Mouse (Mus musculus): Measurements from ENCODE around the gene Dand5. TPM values are rescaled to one million over a fixed set of nuclear protein-coding genes. Genes with fewer than 3 reads are reported as not detected.
"Not testable (repeated sequence)": the region's sequence is repeated elsewhere in the genome, so short reads cannot be mapped to it uniquely, and the experiment has no call there.

Gene Dand5
- polyA plus RNA-seq, 1 experiment from 2014 or later = 6.2 TPM

DNA sequence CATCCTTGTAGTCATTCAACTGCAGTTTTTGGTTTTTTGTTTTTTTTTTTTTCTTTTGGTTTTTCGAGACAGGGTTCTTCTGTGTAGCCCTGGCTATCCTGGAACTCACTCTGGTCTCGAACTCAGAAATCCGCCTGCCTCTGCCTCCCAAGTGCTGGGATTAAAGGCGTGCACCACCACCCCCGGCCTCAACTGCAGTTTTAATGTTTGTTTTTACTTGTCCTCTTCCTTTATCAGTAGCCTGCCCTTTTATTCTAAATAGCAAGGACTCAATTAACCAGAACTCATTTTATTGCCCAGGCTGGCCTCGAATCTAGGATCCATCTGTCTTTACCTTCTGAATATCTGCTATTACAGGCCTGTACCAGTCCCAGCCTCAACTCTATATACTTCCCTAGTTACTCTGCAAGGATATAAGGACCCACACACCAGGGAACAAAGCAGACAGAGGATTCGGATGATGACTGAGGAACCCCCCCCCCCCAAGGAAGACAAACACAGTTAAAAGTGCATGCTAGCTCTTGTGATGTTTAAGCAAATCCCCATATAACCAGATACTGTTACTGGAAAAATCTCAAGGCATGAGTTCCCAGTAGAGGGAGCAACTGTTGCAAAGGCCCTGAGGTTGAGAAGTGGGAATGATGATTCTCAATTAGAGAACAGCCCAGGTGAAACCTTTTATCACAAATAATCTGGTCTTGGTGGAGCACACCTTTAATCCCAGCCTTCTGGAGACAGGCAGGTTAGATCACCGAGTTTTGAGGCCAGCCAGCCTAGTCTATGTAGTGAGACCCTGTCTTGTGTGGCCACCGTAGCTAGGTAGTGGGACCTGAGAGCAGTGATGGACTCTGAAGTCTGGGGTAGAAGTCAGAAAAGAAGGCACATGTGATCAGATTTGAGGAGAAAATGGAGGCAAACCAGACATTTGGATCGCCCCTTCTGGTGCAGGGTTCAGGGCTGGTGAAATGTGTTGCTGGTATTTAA lies 10.4 kb upstream of the Dand5 start:
- Histone ChIP-seq H3K4me1 (replicated peaks) (peaks cover 28% of the 10 kb centered on the region), H3K9me3 (replicated peaks) (no peaks in the 10 kb centered on the region), H3K9ac (peak overlapping the region; percentile 95), H3K27ac (ENCODE audit: poor library complexity, severe bottlenecking) (peak overlapping the region; percentile 88; the same call in 1 of the 2 replicates), H3K4me2 (peak overlapping the region; percentile 63), H3K4me3 (peak overlapping the region; percentile 74), H3K27me3 (replicated peaks) (no peaks in the 10 kb centered on the region), H3K36me3 (peaks cover 47% of the 10 kb centered on the region)
- 54% methylated on average over 10 of the region's 10 CpGs for WGBS
- no peak for ATAC-seq (ENCODE audit: insufficient number of reproducible peaks, low FRiP score)

DNA sequence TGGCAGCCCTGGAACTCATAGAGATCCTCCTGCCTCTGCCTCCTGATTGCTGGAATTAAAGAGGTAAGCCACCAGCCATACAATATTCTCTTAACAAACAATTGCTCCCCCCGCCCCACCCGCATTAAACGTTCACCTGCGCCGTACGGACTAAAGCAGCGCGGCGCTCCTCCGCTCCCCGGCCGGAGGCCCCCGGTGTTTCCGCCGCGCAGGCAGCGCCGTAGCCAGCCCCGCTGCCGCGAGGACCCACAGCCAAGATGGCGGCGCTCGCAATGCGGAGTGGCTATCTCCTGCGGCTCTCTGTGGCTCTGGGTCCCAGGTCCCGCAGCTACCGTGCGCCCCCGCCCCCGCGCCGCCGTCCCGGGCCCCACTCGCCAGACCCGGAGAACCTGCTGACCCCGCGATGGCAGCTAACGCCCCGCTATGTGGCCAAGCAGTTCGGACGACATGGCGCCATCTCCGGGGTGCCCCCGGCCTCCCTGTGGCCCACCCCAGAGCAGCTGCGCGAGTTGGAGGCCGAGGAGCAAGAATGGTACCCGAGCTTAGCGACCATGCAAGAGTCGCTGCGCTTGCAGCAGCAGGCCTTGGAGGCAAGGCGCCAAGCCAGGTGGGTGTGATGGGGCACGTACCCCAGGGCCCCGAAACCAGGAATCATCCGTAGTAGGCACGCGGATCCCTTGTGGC lies 9.6 kb upstream of the Dand5 start:
- under 1% methylated on average over 59 of the region's 59 CpGs for WGBS

DNA sequence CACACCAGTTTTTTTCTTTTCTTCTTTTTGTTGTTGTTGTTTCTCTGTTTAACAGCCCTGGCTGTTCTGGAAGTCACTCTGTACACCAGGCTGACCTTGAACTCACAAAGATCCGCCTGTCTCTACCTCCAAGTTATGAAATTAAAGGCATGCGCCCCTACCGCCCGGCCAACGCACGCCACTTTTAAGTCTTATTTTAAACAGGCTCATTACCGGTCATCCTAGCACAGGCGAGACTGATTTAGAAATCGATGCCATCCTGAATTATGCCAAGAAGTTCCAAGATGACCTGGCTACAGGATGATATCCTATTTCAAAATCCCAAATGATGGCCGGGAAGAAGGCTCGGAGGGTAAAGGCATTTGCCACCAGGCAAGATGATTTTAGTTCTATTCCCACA lies 8.9 kb upstream of the Dand5 start, which contains the start of gene Gadd45gip1:
Gene Gadd45gip1 (plus strand): TSS at position 33 of the 400 bp plus-strand sequence.
- no peaks in the 10 kb centered on the region for H3K9me3 ChIP-seq (replicated peaks)
- 0 out of 2 replicates have a peak, but pooled peaks have one; percentile 10 for ATAC-seq (ENCODE audit: insufficient number of reproducible peaks, low FRiP score)
- H3K27ac ChIP-seq (ENCODE audit: poor library complexity, severe bottlenecking) = peak within 1 kb of the TSS; percentile 88
- peak within 1 kb of the TSS; percentile 95 for H3K9ac ChIP-seq
- H3K4me3 ChIP-seq = peak within 1 kb of the TSS; percentile 74
- H3K4me1 ChIP-seq (replicated peaks) = peaks cover 22% of the 10 kb centered on the region
- no peaks in the 10 kb centered on the region for H3K27me3 ChIP-seq (replicated peaks)
- peaks cover 31% of the 10 kb centered on the region for H3K36me3 ChIP-seq
- H3K4me2 ChIP-seq = peak within 1 kb of the TSS; percentile 63
- 55% methylated on average over 11 of the region's 11 CpGs for WGBS

More for the DNA sequence above, 9.6 kb upstream of the Dand5 start:
- H3K9ac ChIP-seq = peak overlapping the region; percentile 95
- H3K4me2 ChIP-seq = peak overlapping the region; percentile 63
- peaks cover 38% of the 10 kb centered on the region for H3K36me3 ChIP-seq
- peak overlapping the region; percentile 74 for H3K4me3 ChIP-seq
- H3K4me1 ChIP-seq (replicated peaks) = peaks cover 25% of the 10 kb centered on the region
- ATAC-seq (ENCODE audit: insufficient number of reproducible peaks, low FRiP score) = peak; percentile 84
- H3K27ac ChIP-seq (ENCODE audit: poor library complexity, severe bottlenecking) = peak overlapping the region; percentile 88
- no peaks in the 10 kb centered on the region for H3K9me3 ChIP-seq (replicated peaks)
- H3K27me3 ChIP-seq (replicated peaks) = no peaks in the 10 kb centered on the region

DNA sequence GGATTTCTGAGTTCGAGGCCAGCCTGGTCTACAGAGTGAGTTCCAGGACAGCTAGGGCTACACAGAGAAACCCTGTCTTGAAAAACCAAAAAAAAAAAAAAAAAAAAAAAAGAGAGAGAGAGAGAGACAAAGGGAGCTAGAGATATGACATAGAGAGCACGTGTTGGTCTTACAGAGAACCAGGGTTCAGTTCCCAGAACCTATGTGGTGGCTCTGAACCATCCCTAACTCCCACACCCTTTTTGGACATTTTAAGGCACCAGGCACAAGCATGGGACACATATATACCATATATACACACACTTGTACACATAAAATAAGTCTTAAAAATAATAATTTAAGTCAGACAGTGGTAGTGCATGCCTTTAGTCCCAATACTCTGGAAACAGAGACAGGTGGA lies 3.9 kb upstream of the Dand5 start:
- 68% methylated on average over 2 of the region's 2 CpGs for WGBS

DNA sequence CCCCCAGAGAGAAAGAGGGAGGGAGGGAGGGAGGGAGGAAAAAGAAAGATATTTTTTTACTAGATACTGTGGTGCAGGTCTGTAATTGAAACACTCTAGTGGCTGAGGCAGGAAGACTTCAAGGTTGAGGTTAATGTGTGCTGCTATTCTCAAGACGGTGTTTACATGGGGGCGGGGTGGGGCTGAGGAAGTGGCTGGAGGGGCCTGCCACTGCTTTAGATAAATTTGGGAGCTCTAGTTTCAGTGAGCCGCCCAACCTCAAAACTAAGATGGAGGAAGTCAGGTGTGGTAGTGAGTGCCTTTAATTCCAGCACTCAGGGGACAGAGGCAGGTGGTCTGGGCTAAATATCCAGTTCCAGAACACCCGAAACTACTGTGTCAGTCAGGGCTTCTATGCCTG lies 3.0 kb upstream of the Dand5 start:
- no peak overlapping the region for H3K4me2 ChIP-seq
- H3K4me1 ChIP-seq (replicated peaks) = peaks cover 25% of the 10 kb centered on the region
- no peak overlapping the region for H3K27ac ChIP-seq (ENCODE audit: poor library complexity, severe bottlenecking)
- peaks cover 3% of the 10 kb centered on the region; the same call in 1 of the 2 replicates for H3K36me3 ChIP-seq
- no peak overlapping the region for H3K4me3 ChIP-seq
- H3K9ac ChIP-seq = no peak overlapping the region
- H3K9me3 ChIP-seq (replicated peaks) = no peaks in the 10 kb centered on the region
- ATAC-seq (ENCODE audit: insufficient number of reproducible peaks, low FRiP score) = no peak
- no peaks in the 10 kb centered on the region for H3K27me3 ChIP-seq (replicated peaks)
- WGBS = 50% methylated on average over 4 of the region's 4 CpGs

More for the DNA sequence above, 3.9 kb upstream of the Dand5 start:
- not testable (repeated sequence) for H3K9me3 ChIP-seq (replicated peaks); H3K36me3 ChIP-seq; H3K9ac ChIP-seq; H3K4me3 ChIP-seq; H3K4me2 ChIP-seq; H3K27me3 ChIP-seq (replicated peaks); H3K27ac ChIP-seq (ENCODE audit: poor library complexity, severe bottlenecking); ATAC-seq (ENCODE audit: insufficient number of reproducible peaks, low FRiP score)
- peaks cover 19% of the 10 kb centered on the region for H3K4me1 ChIP-seq (replicated peaks)

DNA sequence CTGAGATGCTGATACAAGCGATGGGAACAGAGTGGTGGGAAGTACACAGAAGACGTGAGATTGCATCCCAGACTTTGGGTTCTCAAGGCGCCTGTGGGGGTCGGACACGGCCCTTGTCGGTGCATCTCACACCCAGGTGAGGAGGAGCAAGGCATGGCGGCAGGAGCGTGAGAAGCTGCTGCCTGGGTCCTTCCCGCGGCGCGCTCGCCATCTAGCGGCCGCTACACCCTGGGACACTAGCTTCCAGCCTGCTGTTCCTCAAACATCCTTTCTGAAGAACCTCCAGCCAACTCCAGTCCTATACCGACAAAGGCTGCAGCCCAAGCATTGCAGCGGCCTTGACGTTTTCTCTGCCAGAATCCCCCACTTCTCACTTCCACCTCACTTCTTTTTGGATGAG lies 1.0 kb upstream of the Dand5 start:
- H3K27ac ChIP-seq (ENCODE audit: poor library complexity, severe bottlenecking) = no peak overlapping the region
- H3K36me3 ChIP-seq = no peaks in the 10 kb centered on the region
- peak; percentile 78 for ATAC-seq (ENCODE audit: insufficient number of reproducible peaks, low FRiP score)
- WGBS = 1% methylated on average over 18 of the region's 18 CpGs
- H3K27me3 ChIP-seq (replicated peaks) = no peaks in the 10 kb centered on the region
- peak overlapping the region; percentile 16; the same call in 1 of the 2 replicates for H3K4me3 ChIP-seq
- peaks cover 25% of the 10 kb centered on the region for H3K4me1 ChIP-seq (replicated peaks)
- H3K4me2 ChIP-seq = peak overlapping the region; percentile 60
- no peaks in the 10 kb centered on the region for H3K9me3 ChIP-seq (replicated peaks)
- 0 out of 2 replicates have a peak overlapping the region, but pooled peaks have one; percentile 27 for H3K9ac ChIP-seq

DNA sequence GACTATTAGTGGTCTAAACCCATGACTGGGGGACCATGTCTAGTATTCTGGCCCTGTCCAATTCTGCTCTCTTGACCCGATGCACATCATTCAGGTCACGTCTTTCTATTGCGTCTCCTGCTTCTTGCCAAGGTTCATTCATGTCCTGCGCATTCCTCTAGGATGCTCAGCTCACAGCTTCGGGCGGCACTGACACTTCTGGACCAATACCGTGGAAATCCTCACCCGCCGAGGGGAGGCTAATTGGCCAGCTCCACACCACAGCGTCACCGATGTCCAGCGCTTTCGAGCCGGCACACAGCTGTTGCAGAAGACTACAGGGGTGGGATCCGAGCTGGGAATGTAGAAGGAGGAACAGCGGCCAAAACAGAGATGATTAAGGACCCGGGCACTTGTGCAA lies 6.5 kb downstream of the Dand5 start:
- Histone ChIP-seq H3K9ac (no peak overlapping the region), H3K27ac (ENCODE audit: poor library complexity, severe bottlenecking) (no peak overlapping the region), H3K9me3 (replicated peaks) (no peaks in the 10 kb centered on the region), H3K4me2 (no peak overlapping the region), H3K27me3 (replicated peaks) (peaks cover 28% of the 10 kb centered on the region), H3K4me1 (replicated peaks) (peaks cover 20% of the 10 kb centered on the region), H3K36me3 (no peaks in the 10 kb centered on the region), H3K4me3 (no peak overlapping the region)
- WGBS = 70% methylated on average over 17 of the region's 17 CpGs
- ATAC-seq (ENCODE audit: insufficient number of reproducible peaks, low FRiP score) = no peak

DNA sequence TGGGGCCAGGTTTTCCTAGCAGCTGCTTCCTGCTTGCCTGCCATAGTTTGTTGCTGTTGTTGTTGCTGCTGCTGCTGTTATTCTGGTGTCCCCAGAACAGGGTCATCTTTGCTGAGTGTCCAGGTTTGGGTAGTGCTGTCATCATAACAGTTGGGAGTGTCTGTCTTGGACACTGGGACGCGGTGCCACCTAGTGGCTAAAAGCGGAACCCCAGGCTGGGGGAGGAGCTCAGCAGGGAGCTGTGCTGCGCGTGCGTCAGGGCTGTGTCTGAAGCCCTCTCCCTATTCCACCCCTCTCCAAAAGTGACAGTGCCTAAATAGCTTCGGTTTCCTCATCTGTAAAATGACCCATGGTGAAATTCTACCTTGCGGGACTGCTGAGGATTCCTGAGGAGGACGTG lies 7.1 kb downstream of the Dand5 start:
- Histone ChIP-seq H3K36me3 (no peaks in the 10 kb centered on the region), H3K4me1 (replicated peaks) (peaks cover 23% of the 10 kb centered on the region), H3K27me3 (replicated peaks) (peaks cover 28% of the 10 kb centered on the region), H3K27ac (ENCODE audit: poor library complexity, severe bottlenecking) (no peak overlapping the region), H3K9ac (no peak overlapping the region), H3K9me3 (replicated peaks) (no peaks in the 10 kb centered on the region), H3K4me2 (no peak overlapping the region), H3K4me3 (no peak overlapping the region)
- ATAC-seq (ENCODE audit: insufficient number of reproducible peaks, low FRiP score) = peak; percentile 58; the same call in 1 of the 2 replicates
- 11% methylated on average over 9 of the region's 9 CpGs for WGBS

DNA sequence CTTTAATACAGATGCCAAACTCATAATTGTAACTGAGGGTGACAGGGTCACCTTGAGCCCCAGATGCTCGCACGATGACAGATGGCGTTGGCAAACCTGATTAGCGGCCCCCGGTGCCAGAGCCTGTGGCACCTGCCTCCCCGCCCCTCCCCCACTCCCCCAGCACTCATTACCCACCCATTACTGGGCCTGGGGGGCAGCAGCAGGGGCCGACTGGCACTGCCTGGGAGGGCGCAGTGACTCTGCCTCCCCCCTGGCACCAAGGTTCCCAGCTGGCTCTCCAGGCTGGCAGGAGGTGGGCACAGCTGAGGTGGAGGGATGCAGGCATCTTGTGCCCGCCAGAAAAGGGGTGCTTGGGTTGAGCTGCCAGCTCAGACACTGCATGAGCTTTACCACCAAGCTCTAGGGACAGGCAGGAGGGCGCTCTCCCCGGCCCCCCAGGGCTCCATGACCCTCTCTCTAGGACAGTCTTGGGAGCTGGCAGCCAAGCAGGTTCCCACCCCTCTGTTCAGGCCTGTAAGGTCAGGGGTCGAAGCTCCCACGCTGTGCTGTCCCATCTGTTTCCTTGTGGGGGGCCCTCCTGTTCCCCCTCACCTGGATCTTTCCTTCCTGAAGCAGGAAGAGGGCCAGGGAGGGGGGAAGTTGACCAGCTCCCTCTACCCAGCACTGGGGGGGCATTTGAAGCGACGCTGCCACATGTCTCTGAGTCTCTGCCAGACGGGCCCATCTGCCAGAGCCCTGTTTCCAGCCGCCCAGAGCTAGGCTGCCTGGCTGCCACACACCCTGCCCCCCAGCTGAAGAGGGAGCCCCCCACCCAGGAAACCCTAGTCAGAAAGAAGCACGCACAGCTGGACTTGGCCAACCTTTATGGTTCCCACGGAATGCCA lies 7.8 kb downstream of the Dand5 start:
- Histone ChIP-seq H3K36me3 (no peaks in the 10 kb centered on the region), H3K4me3 (no peak overlapping the region), H3K4me2 (no peak overlapping the region), H3K4me1 (replicated peaks) (peaks cover 24% of the 10 kb centered on the region), H3K27ac (ENCODE audit: poor library complexity, severe bottlenecking) (no peak overlapping the region), H3K9ac (0 out of 2 replicates have a peak overlapping the region, but pooled peaks have one; percentile 8), H3K9me3 (replicated peaks) (no peaks in the 10 kb centered on the region), H3K27me3 (replicated peaks) (peaks cover 28% of the 10 kb centered on the region)
- 44% methylated on average over 19 of the region's 19 CpGs for WGBS
- no peak for ATAC-seq (ENCODE audit: insufficient number of reproducible peaks, low FRiP score)

DNA sequence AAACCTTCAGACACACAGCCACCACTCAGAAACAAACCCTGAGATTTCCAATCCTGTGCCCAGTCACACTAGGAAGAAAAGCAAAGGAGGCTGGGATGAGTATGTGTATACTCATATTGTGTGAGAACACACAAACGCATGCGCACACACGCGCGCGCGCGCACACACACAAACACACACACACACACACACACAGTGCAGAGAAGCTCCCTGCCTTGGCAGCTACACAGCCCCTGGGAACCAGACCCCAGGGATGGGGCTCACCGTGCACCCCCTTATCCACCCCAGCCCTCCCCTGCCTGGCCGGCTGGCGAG lies 8.4 kb downstream of the Dand5 start:
- H3K4me1 ChIP-seq (replicated peaks) = peaks cover 29% of the 10 kb centered on the region
- no peak overlapping the region for H3K4me2 ChIP-seq
- no peaks in the 10 kb centered on the region for H3K36me3 ChIP-seq
- H3K4me3 ChIP-seq = no peak overlapping the region
- no peak for ATAC-seq (ENCODE audit: insufficient number of reproducible peaks, low FRiP score)
- no peak overlapping the region for H3K27ac ChIP-seq (ENCODE audit: poor library complexity, severe bottlenecking)
- WGBS = 87% methylated on average over 11 of the region's 11 CpGs
- H3K9me3 ChIP-seq (replicated peaks) = no peaks in the 10 kb centered on the region
- H3K27me3 ChIP-seq (replicated peaks) = peaks cover 33% of the 10 kb centered on the region
- no peak overlapping the region for H3K9ac ChIP-seq

Measured in heart, embryonic 12.5 days (tissue).